Mouse (Mus musculus) adrenal gland, postnatal 10 days (tissue): ENCODE measurements around the gene Soga1. TPM values are rescaled to one million over a fixed set of nuclear protein-coding genes. Genes with fewer than 3 reads are reported as not detected.

Experiments
- DNase-seq: peaks from one replicate; pipeline ENCODE4 v3.0.0; 2021; ENCODE audit warnings: mixed read lengths
- total RNA-seq, 2 experiments: library from RNA; stranded (reverse); gene quantifications; 2 replicates each; pipeline ENCODE4 v1.2.3; 2021

The Soga1 gene
- total RNA-seq, 2 experiments from 2014 or later = 30.3 to 35.9 TPM

DNA sequence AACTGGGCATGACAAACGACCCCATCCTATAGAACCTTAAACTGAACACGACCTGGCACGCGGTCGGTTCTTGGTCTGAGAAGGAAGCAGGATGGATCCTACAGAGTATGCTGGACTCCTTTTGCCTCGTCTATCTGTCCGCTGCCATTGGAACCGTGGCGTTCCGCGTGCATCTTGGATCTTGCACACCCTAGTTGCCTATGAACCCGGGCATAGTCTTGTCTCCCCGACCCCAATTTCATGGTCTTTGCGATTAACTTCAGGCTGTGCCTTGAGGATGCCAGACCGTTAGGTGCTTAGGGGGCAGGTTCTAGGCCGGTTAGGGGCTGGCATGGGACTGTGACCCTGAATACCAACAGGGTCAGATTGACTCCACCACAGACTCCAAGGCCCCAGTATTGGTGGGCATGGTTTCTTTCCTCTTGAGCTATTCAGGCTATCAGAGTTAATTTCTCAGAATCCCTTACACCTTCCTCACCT, 687 bp upstream of the Soga1 start:
- no peak for DNase-seq

DNA sequence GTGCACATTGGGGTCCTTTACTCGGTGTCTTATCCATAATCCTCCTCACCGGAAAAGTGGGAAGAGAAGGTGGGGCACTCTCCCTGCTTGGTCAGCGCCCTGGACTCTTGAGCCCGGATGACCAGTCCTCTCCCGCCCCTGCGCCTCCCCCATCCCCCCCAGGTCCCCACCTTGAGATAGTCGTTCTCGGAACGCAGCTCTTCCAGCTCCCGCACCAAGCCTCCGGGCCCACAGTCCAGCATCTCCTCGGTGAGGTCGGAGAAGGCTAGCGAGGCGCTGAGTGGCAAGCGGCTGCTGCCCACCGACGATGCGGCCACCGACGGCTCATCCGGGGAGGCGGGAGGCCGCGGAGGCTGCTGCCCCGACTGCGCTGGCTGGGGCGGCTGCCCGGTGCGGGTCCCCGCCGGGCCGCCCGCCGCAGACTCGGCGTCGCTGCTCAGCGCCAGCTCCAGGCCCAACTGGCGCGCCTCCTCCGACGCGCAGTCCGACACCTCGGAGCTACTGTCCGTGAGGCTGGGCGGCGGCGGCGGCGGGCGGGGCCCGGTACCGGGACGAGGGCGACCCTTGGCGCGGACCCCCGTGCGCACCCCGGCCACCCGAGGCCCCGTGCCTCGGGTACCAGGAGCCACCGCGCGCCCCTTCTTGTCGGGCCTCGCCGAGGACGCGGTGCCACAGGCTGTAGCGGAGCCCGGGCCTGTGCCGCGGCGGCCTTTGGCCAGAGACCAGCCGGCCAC, 828 bp downstream of the Soga1 start:
- peak; percentile 67 for DNase-seq

DNA sequence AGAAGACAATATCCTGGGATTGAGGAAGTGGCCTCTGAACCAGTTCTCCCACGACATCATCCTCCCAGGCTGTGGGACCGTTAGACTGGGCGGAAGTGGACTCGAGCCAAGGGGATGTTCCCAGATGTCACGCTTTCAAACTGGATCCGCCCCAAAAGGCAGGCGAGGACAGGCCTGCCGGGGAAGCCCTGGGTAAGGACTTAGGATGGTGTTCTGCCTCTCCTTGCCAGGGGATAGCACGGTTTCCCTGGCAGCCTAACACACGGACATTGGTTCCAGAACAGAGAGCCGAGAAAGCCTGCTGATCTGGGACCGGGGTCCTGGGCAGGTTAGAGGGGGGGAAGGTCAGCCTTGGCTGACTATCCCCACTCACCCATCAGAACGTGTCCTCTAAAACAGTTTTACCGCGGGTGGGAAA, 1.4 kb downstream of the Soga1 start:
- DNase-seq = peak; percentile 92

DNA sequence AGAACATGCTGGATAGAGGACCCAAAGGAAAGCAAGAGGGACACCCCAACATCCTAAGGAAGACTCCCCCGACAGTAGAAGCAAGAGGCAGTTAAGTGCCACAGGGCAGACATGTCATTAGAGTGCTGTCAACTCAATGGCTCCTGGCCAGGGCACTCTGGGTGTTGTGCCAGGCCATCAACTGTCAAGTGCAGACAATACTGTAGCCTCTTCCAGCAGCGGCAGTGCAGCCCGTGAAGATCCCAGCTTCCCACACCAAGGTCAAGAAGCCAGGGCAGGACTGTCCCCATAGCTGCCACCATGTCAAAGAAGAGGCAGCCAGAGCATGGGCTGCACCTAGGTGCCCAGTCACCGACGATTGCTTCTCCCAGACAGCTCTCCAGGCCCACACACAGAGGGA, 1.9 kb downstream of the Soga1 start:
- peak; percentile 81 for DNase-seq

DNA sequence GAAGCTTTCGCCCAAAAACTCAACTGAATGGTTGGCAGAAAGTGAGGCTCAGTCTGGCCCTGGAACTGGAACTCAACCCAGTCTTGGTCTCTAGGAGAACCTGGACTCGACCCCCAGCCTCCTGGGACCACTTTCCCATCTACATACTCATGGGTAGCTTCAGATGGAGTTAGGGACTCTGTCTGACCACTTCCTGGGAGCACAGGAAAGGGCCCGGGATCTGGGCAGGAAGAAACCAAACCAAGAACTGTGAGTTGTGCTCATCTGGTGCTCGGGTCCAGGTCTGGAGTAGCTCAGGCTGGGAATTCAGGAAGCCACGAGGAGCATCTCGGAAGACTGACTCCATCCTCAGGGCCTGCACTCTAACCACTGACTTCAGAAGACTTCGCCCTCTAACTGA, 2.5 kb downstream of the Soga1 start:
- DNase-seq = no peak

DNA sequence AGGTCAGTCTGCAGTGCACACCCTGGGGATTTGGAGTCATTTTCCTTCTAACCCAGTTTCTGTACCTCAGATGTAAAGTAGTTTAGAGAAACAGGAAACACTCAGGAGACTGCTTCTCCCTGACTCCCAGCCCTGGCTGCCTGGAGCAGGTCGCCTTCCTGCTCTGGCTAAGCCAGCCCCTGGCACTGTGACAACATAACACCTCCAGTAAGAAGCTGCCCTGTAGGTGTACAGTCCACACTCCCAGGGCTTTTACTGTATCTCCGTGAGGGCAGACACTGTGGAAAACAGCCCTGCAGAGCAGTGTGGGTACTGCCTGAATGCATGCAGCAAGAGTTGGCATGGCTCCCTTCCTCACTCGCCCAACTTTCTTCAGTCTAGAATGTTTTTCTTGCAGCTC, 3.4 kb downstream of the Soga1 start:
- peak; percentile 64 for DNase-seq

DNA sequence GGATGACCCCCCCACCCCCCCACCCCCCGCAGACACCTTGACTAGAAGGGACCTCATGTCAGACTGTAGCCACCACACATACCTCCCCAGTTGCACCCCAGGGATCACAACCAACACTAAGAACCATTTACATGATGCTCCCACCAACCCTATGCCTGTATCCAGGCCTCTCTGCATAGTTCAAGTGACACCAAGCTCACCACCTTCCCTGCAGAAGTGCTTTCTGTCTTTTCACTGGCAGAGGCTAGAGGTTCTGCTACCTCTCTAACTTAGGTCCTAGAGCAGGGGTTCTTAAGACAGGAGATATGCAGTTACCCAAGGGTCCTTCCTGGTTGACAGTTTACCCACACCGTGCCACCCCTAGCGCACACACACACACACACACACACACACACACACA, 3.8 kb downstream of the Soga1 start:
- no peak for DNase-seq

DNA sequence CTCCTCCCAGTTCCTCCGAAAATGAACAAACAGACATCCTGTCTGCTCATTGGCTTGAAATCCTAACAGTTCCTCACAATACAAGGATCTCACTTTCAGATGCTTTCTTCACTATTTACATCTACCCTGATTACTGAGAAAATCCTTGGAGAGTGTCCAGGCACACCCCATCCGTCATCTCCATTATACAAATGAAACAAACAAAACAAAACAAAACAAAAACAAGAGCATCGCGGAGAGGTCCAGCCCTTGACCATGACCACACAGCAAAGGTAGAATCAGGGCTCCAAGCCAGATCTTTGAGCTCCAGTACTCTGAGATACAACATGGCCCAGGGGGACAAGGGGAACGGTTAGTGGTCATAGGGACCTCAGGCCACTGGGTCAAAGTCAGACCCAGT, 4.3 kb downstream of the Soga1 start:
- DNase-seq = peak; percentile 9

DNA sequence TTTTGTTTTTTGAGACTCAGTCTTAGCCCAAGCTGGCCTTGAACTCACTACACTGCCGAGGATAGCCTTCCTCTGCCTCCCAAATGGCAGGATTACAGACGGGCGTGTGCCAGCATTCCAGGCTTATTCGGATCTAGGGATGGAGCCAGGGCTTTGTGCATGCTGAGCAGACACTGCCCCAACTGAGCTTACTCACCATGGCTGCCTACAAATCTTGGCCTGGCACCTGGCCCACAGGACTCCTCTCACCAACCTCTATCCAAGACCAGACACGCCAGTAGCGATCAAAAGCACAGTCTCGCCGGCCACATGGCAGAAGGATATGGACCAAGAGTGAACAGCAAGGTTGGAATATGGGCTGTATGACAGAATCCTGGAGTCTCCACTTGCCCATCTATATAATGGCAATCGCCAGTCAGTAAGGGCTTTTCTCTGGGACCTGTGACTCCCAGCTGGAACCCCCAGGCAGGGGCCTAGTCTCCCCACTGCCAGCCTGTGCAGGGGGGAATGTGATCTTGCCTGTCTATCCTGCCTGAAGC, 4.8 kb downstream of the Soga1 start:
- DNase-seq = peak; percentile 73

DNA sequence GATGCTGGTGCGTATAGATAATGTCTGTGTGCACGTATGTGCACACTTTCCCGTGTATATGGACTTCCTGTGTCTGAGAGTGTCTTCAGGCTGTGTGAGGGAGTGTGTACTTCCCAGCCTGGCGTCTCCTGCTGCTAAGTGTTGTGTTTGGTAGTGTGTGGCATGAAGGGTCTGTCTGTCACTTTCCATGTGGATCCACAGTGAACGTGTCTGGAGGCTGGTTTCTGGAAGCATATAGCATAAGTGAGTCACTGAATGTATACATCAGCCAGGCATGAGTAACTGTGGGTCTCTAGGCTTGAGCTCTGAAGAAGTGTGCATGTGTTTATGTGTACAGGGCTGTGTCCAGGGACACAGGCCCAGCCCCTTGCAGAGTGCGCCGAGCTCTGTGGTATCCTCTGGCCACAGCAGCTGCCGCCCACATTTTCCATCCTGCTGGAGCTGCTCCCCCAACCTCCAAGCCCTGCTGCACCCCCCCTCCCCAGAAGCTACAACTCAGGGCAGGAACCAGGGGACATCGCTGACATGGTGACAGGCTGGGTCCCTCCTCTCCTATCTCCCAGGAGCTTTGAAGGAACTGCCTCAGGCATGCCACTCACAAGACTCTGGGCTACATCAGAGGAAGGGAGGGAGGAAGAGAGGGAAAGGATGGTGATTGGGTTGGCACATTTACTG, 5.5 kb downstream of the Soga1 start:
- peak; percentile 13 for DNase-seq

DNA sequence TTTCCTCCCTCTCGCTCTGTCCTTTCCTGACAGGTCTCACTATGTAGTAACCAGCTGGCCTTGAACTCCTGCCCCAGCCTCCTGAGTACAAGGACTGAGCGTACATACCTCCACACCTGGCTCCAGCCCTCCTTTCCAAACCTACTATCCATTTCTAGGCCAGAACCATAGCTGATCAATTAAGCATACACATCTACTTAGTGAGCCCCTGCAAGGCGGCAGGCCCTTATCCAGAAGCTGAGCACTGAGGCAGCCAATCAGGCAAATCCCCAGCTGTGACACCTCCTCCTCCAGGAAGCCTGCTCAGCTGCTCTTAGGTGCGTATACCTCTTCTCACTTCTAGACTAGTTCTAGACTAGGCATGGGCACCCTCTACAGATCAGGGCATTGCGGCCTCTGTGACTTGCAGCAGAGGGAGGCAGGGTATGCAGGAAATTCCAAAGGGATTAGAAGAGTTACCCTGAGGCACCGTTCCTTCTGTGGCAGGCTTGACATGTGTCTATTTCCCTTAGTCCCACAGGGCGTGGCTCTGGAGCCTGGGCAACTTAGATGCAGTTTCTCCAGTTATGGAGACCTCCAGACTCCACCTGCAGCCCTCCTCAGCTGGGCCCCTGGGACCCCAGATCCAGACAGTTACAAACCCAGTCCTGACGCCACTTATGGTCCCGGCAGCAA, 6.6 kb downstream of the Soga1 start:
- DNase-seq = peak; percentile 51

DNA sequence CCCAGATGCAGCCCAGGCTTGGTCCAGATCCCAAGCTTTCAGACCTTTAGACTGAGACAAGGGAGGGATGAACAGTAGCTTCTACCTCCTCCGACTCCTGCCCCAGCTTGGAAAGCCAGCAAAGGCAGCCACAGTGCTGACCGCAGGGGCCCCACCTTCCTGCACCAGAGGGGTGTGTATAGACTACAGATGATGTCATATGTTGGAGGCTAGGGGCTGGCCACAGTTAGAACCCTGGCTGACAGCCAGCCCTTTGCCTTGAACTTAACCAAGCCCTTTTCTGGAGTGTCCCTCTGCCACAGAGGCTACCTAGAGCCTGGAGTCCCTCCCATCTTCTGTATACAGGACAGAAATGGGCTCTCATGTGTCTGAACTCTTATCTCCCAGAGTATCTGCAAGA, 7.5 kb downstream of the Soga1 start:
- DNase-seq = peak; percentile 87

DNA sequence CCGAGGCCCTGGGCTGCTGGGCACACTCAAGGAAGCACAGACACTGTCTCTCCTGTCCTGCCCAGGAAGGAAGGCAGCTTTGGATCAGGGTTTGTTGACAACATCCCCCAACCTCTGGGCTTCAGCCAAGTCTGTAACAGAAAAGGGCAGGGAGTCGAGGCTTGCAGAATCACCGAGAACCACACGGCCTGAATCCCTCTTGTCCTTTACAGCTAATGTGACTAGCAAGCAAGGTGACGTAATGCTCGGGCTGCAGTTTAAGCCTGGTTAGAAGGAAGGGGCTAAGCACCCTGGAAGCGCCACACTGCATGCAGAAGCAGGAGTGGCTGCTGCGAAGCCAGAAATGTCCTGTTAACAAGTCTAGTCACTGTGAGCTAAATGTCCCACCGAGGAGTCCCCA, 8.7 kb downstream of the Soga1 start:
- peak; percentile 78 for DNase-seq

DNA sequence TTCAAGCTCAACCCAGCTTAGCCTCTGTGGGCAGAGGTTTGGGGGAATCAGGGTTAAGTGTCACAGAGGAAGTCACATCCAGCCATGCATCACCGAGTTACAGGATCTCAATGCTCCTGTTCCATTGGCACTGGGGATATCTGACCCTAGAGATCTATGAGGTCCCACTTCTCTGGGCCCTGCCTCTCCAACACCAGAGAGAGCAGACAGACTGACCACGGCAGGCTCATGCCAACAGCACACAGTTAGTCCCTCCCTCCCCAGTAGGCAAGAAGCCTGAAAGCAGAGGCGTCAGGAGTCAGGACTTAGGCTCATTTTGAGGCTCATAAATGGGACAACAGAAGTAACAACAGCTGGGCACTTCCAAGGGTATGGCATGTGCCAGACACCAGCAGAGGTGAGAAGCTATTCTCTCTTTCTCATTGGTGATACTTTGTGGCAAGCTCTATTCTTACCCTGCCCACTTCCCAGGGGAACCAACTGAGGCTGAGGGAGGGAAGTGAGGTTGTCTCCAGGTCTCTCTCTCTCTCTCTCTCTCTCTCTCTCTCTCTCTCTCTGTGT, 9.2 kb downstream of the Soga1 start:
- DNase-seq = peak; percentile 24

DNA sequence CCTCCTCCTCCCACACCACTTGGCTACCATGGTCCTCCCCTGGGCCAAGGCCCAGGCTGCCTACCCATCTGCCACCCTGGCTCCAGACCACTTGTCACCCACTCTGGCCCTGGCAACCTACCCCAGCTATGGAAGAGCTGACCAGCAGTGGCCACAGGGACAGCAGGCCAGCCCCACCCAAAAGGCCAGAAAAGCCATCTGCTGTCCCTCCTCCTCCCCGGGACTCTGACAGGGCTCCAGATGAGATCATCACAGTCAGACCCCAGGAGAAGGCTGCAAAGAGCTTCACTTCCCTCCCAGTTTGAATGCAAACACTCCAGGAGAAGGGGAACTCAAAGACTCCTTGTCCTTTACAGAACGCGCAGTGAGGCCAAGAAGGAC, 9.7 kb downstream of the Soga1 start:
- DNase-seq = peak; percentile 29

DNA sequence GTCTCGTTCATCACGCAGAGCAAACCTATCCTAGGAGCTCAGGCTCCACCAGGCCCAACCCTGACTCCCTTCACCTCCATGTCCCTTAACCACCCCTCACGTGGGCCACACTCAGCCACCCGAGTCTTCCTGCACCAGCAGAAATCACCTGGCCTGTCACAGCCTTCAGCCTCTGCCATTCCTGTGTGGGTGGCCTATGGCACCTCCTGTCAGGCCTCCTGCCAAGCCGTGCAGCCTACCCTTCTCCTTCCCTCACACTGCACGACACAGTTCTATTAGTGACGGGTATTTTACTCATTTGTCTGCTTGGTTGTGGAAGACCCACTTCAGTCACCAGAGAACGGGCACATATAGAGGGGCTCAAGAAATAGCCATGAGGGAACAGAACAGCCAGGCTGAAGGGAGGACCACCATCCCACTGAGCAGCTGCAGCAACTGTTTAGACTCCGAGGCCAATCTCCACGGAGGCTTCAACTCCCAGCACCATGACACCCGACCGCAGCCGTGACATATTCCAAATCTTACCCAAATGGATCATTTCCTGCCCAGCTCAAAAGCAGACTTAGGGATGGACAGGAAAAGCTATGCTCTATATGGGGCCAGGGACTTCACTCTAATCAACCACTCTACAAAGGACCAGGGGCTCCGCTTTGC, 10.2 kb downstream of the Soga1 start:
- DNase-seq = peak; percentile 35

DNA sequence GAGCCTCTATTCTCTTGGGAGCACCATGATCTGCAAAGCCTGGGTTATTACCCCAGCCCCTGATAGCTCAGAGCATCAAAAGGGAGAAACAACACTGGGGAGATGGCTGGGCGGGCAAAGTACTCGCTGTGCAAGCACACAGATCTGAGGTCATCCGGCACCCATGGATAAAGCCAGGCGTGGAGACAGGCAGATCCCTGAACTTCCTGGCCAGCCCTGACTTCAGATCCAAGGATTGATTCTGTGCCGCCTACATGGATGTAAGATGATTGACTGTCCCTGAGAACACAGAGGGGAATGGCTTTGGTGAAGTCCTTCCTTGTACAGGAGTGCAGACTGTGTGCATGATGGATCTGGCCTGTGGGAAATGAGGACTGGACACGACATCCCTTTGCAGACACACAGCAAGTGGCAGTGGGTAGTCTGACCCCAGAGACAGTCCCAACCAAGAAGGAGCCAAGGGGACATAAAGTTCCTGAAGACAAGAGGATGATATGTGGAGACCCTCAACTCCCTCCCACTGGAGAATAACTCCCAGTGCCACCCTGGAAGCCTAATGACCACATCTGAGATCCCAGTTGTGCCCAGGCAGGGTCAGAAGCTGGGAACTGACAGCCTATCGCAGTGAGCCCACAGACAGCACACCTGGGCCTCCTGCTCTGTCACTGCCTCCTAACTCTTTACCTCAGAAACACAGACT, 12.2 kb downstream of the Soga1 start:
- DNase-seq = no peak

DNA sequence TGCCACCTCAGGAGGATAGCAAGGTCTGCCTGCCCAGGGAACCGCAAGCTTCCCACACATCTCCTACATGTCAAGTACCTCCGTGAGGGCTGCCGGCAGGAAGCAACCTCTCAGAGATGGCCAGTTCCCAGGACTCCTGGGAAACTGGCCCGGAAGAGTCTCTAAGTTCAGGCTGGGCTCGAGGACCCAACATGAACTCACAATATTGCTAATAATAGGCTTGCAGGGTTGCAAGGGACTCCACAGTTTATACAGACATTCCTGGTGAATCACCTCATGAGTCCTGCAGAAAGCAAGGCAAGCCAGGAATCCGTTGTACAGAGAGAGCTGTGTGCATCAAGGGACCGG, 13.2 kb downstream of the Soga1 start:
- DNase-seq = no peak

DNA sequence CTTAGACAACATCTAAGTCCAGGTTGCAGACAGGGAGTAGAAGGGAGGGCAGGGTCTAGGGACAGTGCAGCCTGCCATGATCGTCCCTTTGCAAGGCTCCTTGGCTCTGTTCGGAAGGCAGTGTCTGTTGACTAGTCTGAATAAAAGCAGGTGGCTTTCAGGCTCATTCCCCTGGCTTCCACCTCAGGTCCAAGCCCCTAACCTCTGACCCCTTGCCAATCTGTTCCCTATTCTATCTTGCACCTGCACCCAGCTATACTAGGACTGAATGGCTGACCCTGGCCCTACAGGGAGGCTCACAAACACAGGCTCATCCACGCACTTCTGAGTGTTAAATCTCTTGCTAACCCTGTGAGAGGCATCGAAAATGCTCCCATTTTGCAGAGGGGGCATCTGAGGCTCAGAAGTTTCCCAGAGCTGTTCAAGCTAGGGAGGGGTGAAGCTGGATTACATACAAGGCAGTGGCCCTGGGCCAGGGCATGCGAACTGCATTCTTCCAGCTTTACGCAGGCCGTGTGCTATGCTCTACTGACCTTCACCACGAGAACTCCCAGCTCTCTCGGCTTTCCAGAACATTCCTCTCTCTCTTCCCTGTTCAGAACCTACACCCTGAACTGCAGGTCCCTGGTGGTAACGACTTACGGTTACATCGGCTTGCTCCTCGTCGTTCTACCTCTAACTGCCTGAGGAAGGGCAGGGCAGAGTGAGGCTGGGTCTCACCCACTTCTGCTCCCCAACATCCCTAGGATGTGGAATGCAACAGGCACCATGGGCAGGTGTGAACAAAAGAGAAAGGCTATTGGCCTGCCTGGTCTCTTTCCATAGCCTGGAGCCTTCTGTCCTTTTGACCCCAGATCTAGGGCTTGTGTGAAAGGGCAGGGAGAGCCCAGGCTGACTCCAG, 13.8 kb downstream of the Soga1 start:
- DNase-seq = peak; percentile 76

DNA sequence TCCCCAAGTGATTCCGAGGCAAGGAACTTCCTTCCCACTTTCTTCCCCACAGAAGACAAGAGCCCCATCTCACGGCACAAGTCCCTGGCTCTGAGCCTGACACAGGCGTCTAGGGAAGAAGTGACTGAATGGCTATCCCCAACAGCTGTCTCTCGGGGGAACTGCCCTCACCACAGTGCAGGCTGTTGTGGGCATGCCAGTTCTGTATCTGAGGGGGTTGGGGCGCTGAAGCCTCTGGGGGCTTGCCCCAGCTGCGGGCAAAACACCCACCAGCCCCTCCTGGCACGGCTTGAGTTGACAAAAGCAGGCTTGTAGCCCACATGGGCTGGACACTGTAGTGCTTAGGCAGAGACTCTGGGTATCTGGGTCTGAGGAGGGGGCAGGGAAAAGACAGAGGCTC, 14.9 kb downstream of the Soga1 start:
- peak; percentile 31 for DNase-seq
